Mouse (Mus musculus): Measurements from ENCODE around the gene Tmsb15b2. TPM values are rescaled to one million over a fixed set of nuclear protein-coding genes. Genes with fewer than 3 reads are reported as not detected.
"Not testable (repeated sequence)": the region's sequence is repeated elsewhere in the genome, so short reads cannot be mapped to it uniquely, and the experiment has no call there.

Gene Tmsb15b2
- not detected in 2 replicates for polyA plus RNA-seq (2012)

- not testable (repeated sequence) for H3K4me3 ChIP-seq (replicated peaks); H3K9me3 ChIP-seq (ENCODE audit: control insufficient read depth, low read length); H3K36me3 ChIP-seq (ENCODE audit: control insufficient read depth); H3K4me1 ChIP-seq (ENCODE audit: control insufficient read depth); H3K27me3 ChIP-seq (ENCODE audit: control insufficient read depth)
Observed at GRCm38 (mm10) chrX:136975397-136975796, at the start of gene Tmsb15b2. Gene Tmsb15b2 (minus strand): TSS chrX:136975497.

DNA sequence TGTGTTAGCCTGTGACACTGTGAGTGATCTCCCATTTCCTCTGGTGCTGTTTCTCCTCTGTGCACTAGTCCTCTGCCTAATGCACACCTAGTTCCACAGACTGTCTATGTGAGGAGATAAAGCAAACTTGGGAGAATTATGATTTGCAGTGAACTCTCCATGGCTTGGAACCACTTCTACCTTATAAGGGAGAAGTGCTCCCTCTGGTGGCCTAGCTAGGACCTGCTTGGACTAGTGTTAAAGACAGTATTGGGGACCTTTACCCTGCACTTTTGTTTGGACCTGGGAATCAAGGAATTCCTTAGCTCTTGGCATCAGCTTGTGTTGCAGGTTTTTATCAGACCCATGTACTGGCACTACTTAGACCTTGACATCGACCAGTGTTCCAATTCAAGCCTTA, 44.0 kb upstream of the Tmsb15b2 start:
- H3K9me3 ChIP-seq (ENCODE audit: control insufficient read depth, low read length): no peaks in the 10 kb centered on the region
- H3K27me3 ChIP-seq (ENCODE audit: control insufficient read depth): no peaks in the 10 kb centered on the region
- no peak overlapping the region for H3K4me3 ChIP-seq (replicated peaks)
- peaks cover 4% of the 10 kb centered on the region for H3K36me3 ChIP-seq (ENCODE audit: control insufficient read depth)
- H3K4me1 ChIP-seq (ENCODE audit: control insufficient read depth): no peaks in the 10 kb centered on the region
- TF ChIP-seq GATA1 (IDR thresholded peaks at IDR 0.05; ENCODE audit: low read length) (no peak), TAL1 (IDR thresholded peaks at IDR 0.05; ENCODE audit: low read length) (no peak)

- Histone ChIP-seq H3K27me3 (ENCODE audit: control insufficient read depth) (no peaks in the 10 kb centered on the region), H3K4me3 (replicated peaks) (no peak overlapping the region), H3K36me3 (ENCODE audit: control insufficient read depth) (peaks cover 7% of the 10 kb centered on the region), H3K9me3 (ENCODE audit: control insufficient read depth, low read length) (no peaks in the 10 kb centered on the region), H3K4me1 (ENCODE audit: control insufficient read depth) (no peaks in the 10 kb centered on the region)
- no peak for TF ChIP-seq GATA1 (IDR thresholded peaks at IDR 0.05; ENCODE audit: low read length)
- no peak for TF ChIP-seq TAL1 (IDR thresholded peaks at IDR 0.05; ENCODE audit: low read length)
Observed at GRCm38 (mm10) chrX:137017668-137018067, 42.4 kb upstream of the Tmsb15b2 start.

DNA sequence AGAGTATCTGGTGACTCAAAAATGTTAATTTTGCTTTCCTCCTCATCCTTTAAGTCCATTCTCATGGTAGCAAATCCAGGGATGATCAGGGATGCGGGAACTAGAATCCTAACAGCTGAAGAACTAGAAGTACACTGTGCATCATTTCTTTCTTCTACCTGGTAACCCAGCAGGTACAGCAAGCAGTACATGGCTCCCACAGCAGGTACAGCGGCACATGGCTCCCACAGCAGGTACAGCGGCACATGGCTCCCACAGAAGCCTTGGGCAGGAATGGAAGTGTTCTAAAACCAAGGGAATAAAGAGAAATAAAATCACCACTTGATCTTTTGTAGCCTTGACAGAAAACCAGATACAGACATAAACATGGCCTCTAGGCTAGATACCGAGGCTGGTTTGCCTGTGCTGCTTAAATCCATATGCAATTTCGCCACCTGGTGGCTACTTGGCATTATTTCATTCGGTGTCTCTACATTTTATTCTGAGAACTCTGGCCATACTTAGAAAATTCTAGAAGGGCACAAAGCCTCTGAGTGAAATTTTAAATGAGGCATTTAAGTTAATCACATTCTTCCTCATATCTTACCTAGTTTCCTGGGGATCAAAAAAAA, 39.9 kb upstream of the Tmsb15b2 start:
- Histone ChIP-seq H3K4me1 (ENCODE audit: control insufficient read depth) (no peaks in the 10 kb centered on the region), H3K36me3 (ENCODE audit: control insufficient read depth) (peaks cover 7% of the 10 kb centered on the region), H3K27me3 (ENCODE audit: control insufficient read depth) (no peaks in the 10 kb centered on the region), H3K9me3 (ENCODE audit: control insufficient read depth, low read length) (no peaks in the 10 kb centered on the region), H3K4me3 (replicated peaks) (no peak overlapping the region)
- TF ChIP-seq TAL1 (IDR thresholded peaks at IDR 0.05; ENCODE audit: low read length) (no peak), GATA1 (IDR thresholded peaks at IDR 0.05; ENCODE audit: low read length) (no peak)

GRCm38 (mm10) chrX:136996256-136996655, 21.0 kb upstream of the Tmsb15b2 start:
- no peak overlapping the region for H3K4me3 ChIP-seq (replicated peaks)
- H3K27me3 ChIP-seq (ENCODE audit: control insufficient read depth): peaks cover 27% of the 10 kb centered on the region
- TF ChIP-seq GATA1 (IDR thresholded peaks at IDR 0.05; ENCODE audit: low read length) (no peak), TAL1 (IDR thresholded peaks at IDR 0.05; ENCODE audit: low read length) (no peak)
- H3K36me3 ChIP-seq (ENCODE audit: control insufficient read depth): no peaks in the 10 kb centered on the region
- no peaks in the 10 kb centered on the region for H3K4me1 ChIP-seq (ENCODE audit: control insufficient read depth)
- no peaks in the 10 kb centered on the region for H3K9me3 ChIP-seq (ENCODE audit: control insufficient read depth, low read length)

DNA sequence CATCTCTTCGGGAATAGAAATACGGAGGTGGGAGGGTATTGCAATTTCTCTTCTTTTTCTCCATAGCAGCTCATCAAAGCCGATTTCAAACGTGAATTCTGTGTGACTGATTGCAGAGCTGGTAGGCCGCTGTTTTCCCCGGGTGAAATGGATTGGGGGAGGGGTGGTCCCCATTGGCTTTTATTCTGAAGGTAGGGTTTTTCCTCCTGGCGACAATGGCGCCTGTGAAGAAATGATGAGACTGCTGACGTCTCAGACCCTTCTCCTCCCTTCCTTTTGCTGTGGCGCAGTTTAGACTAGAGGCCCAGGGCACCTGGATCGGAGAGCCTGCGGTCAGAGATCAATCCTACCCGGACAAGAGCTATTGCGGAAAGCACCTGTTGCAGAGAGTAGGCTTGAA, 18.3 kb upstream of the Tmsb15b2 start:
- Histone ChIP-seq H3K27me3 (ENCODE audit: control insufficient read depth) (peaks cover 33% of the 10 kb centered on the region), H3K36me3 (ENCODE audit: control insufficient read depth) (no peaks in the 10 kb centered on the region), H3K9me3 (ENCODE audit: control insufficient read depth, low read length) (no peaks in the 10 kb centered on the region), H3K4me3 (replicated peaks) (no peak overlapping the region), H3K4me1 (ENCODE audit: control insufficient read depth) (no peaks in the 10 kb centered on the region)
- TF ChIP-seq TAL1 (IDR thresholded peaks at IDR 0.05; ENCODE audit: low read length) (no peak), GATA1 (IDR thresholded peaks at IDR 0.05; ENCODE audit: low read length) (no peak)

DNA sequence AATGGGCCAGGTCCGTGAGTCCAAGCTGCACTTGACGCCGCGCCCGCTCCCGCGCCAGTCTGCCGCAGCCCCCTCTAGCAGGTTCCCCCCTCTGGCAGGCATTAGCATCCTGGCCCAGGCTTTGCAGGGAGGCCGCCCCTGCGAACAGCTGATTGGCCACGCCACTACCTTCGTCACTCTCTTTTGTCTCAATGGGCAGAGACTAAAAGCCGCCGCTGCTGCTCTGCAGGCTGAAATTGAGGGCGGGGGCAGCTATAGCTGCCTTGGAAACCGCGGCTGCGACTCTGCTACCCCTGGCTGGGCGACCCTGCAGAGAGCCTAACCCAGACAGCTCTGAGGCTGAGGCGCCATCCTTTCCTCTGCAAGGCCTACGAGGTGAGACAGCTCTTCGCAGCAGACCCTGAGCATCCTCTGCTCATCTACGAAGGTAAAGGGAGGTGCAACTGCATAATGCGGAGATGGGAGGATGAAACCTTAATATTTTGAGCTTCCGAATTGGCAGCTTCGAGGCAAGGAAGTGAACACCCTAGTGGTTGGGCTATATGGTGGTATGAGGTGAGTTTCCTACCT, 17.8 kb upstream of the Tmsb15b2 start, which contains the start of gene Zcchc18:
Zcchc18 (plus strand) TSS at position 178 of the 570 bp plus-strand sequence.
- Histone ChIP-seq H3K9me3 (ENCODE audit: control insufficient read depth, low read length) (no peaks in the 10 kb centered on the region), H3K4me1 (ENCODE audit: control insufficient read depth) (no peaks in the 10 kb centered on the region), H3K4me3 (replicated peaks) (no peak within 1 kb of the TSS), H3K27me3 (ENCODE audit: control insufficient read depth) (peaks cover 33% of the 10 kb centered on the region), H3K36me3 (ENCODE audit: control insufficient read depth) (no peaks in the 10 kb centered on the region)
- no peak for TF ChIP-seq GATA1 (IDR thresholded peaks at IDR 0.05; ENCODE audit: low read length)
- no peak for TF ChIP-seq TAL1 (IDR thresholded peaks at IDR 0.05; ENCODE audit: low read length)

GRCm38 (mm10) chrX:136992191-136992965, 17.1 kb upstream of the Tmsb15b2 start:
- Histone ChIP-seq H3K4me3 (replicated peaks) (no peak overlapping the region), H3K4me1 (ENCODE audit: control insufficient read depth) (no peaks in the 10 kb centered on the region), H3K36me3 (ENCODE audit: control insufficient read depth) (no peaks in the 10 kb centered on the region), H3K9me3 (ENCODE audit: control insufficient read depth, low read length) (no peaks in the 10 kb centered on the region), H3K27me3 (ENCODE audit: control insufficient read depth) (peaks cover 33% of the 10 kb centered on the region)
- TF ChIP-seq GATA1 (IDR thresholded peaks at IDR 0.05; ENCODE audit: low read length) (no peak), TAL1 (IDR thresholded peaks at IDR 0.05; ENCODE audit: low read length) (no peak)

DNA sequence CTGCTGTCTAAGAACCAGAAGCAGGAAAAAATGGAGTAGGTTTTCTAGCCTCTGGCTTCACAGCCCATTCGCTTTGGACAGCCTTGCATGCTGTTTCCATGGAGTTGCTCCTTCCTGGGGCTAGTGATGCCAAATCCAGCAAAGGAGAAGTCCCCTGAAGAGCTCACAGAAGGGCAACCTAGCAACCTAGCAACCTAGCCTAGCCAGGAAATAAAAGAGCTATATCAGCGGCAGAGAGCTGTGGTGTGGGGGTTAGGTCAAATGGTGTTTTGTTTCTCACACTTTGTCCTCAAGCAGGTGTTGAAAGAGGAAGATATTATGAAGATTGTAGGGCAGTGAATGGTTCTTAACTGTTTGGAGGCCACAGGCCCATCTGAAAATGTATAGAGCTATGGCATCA, 16.0 kb upstream of the Tmsb15b2 start:
- H3K9me3 ChIP-seq (ENCODE audit: control insufficient read depth, low read length): no peaks in the 10 kb centered on the region
- TF ChIP-seq TAL1 (IDR thresholded peaks at IDR 0.05; ENCODE audit: low read length): no peak
- TF ChIP-seq GATA1 (IDR thresholded peaks at IDR 0.05; ENCODE audit: low read length): no peak

More for the DNA sequence above, 16.0 kb upstream of the Tmsb15b2 start:
- peaks cover 33% of the 10 kb centered on the region for H3K27me3 ChIP-seq (ENCODE audit: control insufficient read depth)
- H3K4me1 ChIP-seq (ENCODE audit: control insufficient read depth): no peaks in the 10 kb centered on the region
- H3K36me3 ChIP-seq (ENCODE audit: control insufficient read depth): no peaks in the 10 kb centered on the region
- no peak overlapping the region for H3K4me3 ChIP-seq (replicated peaks)

All from erythroblast, embryonic 14.5 days (primary cell).